Mouse (Mus musculus): ENCODE measurements at regions not wholly inside any gene's neighbourhood (a gene's known extent, or its start where the extent isn't known, plus 50 kb on each side); places are given as distances from the start of the nearest gene placed in this dataset.

GRCm38 (mm10) chr16:30835678-30836077 is 236.2 kb downstream of the Fam43a start:
- no peaks in the 10 kb centered on the region for H3K4me1 ChIP-seq (replicated peaks; ENCODE audit: control insufficient read depth, insufficient read depth, low read length)
- no peak for TF ChIP-seq POLR2A (IDR thresholded peaks at IDR 0.05; ENCODE audit: control insufficient read depth, extremely low read depth, insufficient read depth, low read length, poor library complexity)
- TF ChIP-seq CTCF (IDR thresholded peaks at IDR 0.05; ENCODE audit: borderline replicate concordance, control insufficient read depth, extremely low read depth, insufficient read depth, low read length, poor library complexity), result no peak
- H3K27ac ChIP-seq (ENCODE audit: control insufficient read depth, insufficient read depth, low read length), result no peak overlapping the region
- H3K4me3 ChIP-seq (ENCODE audit: control insufficient read depth, insufficient read depth, low read length), result no peak overlapping the region
- no peak for DNase-seq
- H3K27me3 ChIP-seq (ENCODE audit: control insufficient read depth, insufficient read depth, low read length), result no peaks in the 10 kb centered on the region
- H3K36me3 ChIP-seq (ENCODE audit: control insufficient read depth, insufficient read depth, low read length), result no peaks in the 10 kb centered on the region
- WGBS, result 51% methylated on average over 2 of the region's 2 CpGs

GRCm38 (mm10) chr16:30842831-30843230 is 238.4 kb downstream of the Xxylt1 start:
- H3K36me3 ChIP-seq (ENCODE audit: control insufficient read depth, insufficient read depth, low read length), result no peaks in the 10 kb centered on the region
- TF ChIP-seq CTCF (IDR thresholded peaks at IDR 0.05; ENCODE audit: borderline replicate concordance, control insufficient read depth, extremely low read depth, insufficient read depth, low read length, poor library complexity) (no peak), POLR2A (IDR thresholded peaks at IDR 0.05; ENCODE audit: control insufficient read depth, extremely low read depth, insufficient read depth, low read length, poor library complexity) (no peak)
- no peaks in the 10 kb centered on the region for H3K27me3 ChIP-seq (ENCODE audit: control insufficient read depth, insufficient read depth, low read length)
- no peak overlapping the region for H3K27ac ChIP-seq (ENCODE audit: control insufficient read depth, insufficient read depth, low read length)
- 92% methylated on average over 2 of the region's 2 CpGs for WGBS
- DNase-seq, result no peak
- H3K4me1 ChIP-seq (replicated peaks; ENCODE audit: control insufficient read depth, insufficient read depth, low read length), result no peaks in the 10 kb centered on the region
- no peak overlapping the region for H3K4me3 ChIP-seq (ENCODE audit: control insufficient read depth, insufficient read depth, low read length)

- H3K27me3 ChIP-seq (ENCODE audit: control insufficient read depth, insufficient read depth, low read length), result no peaks in the 10 kb centered on the region
- H3K4me3 ChIP-seq (ENCODE audit: control insufficient read depth, insufficient read depth, low read length), result no peak overlapping the region
- no peaks in the 10 kb centered on the region for H3K36me3 ChIP-seq (ENCODE audit: control insufficient read depth, insufficient read depth, low read length)
- DNase-seq, result no peak
- 60% methylated on average over 1 of the region's 1 CpGs for WGBS
- no peaks in the 10 kb centered on the region for H3K4me1 ChIP-seq (replicated peaks; ENCODE audit: control insufficient read depth, insufficient read depth, low read length)
- TF ChIP-seq POLR2A (IDR thresholded peaks at IDR 0.05; ENCODE audit: control insufficient read depth, extremely low read depth, insufficient read depth, low read length, poor library complexity) (no peak), CTCF (IDR thresholded peaks at IDR 0.05; ENCODE audit: borderline replicate concordance, control insufficient read depth, extremely low read depth, insufficient read depth, low read length, poor library complexity) (no peak)
- no peak overlapping the region for H3K27ac ChIP-seq (ENCODE audit: control insufficient read depth, insufficient read depth, low read length)
These were observed 228.6 kb downstream of the Xxylt1 start for GRCm38 (mm10) chr16:30852595-30852994.

- no peaks in the 10 kb centered on the region for H3K36me3 ChIP-seq (ENCODE audit: control insufficient read depth, insufficient read depth, low read length)
- 95% methylated on average over 4 of the region's 4 CpGs for WGBS
- H3K27me3 ChIP-seq (ENCODE audit: control insufficient read depth, insufficient read depth, low read length), result no peaks in the 10 kb centered on the region
- no peak overlapping the region for H3K27ac ChIP-seq (ENCODE audit: control insufficient read depth, insufficient read depth, low read length)
- DNase-seq, result no peak
- no peaks in the 10 kb centered on the region for H3K4me1 ChIP-seq (replicated peaks; ENCODE audit: control insufficient read depth, insufficient read depth, low read length)
- TF ChIP-seq POLR2A (IDR thresholded peaks at IDR 0.05; ENCODE audit: control insufficient read depth, extremely low read depth, insufficient read depth, low read length, poor library complexity), result no peak
- TF ChIP-seq CTCF (IDR thresholded peaks at IDR 0.05; ENCODE audit: borderline replicate concordance, control insufficient read depth, extremely low read depth, insufficient read depth, low read length, poor library complexity), result no peak
- H3K4me3 ChIP-seq (ENCODE audit: control insufficient read depth, insufficient read depth, low read length), result no peak overlapping the region
These were observed 226.5 kb downstream of the Xxylt1 start for GRCm38 (mm10) chr16:30854716-30855115.

GRCm38 (mm10) chr16:30857656-30858055 is 223.6 kb downstream of the Xxylt1 start:
- Histone ChIP-seq H3K4me3 (ENCODE audit: control insufficient read depth, insufficient read depth, low read length) (no peak overlapping the region), H3K36me3 (ENCODE audit: control insufficient read depth, insufficient read depth, low read length) (no peaks in the 10 kb centered on the region), H3K4me1 (replicated peaks; ENCODE audit: control insufficient read depth, insufficient read depth, low read length) (no peaks in the 10 kb centered on the region), H3K27me3 (ENCODE audit: control insufficient read depth, insufficient read depth, low read length) (no peaks in the 10 kb centered on the region), H3K27ac (ENCODE audit: control insufficient read depth, insufficient read depth, low read length) (no peak overlapping the region)
- WGBS, result 61% methylated on average over 2 of the region's 2 CpGs
- no peak for TF ChIP-seq CTCF (IDR thresholded peaks at IDR 0.05; ENCODE audit: borderline replicate concordance, control insufficient read depth, extremely low read depth, insufficient read depth, low read length, poor library complexity)
- TF ChIP-seq POLR2A (IDR thresholded peaks at IDR 0.05; ENCODE audit: control insufficient read depth, extremely low read depth, insufficient read depth, low read length, poor library complexity), result no peak
- DNase-seq, result no peak

- Histone ChIP-seq H3K4me3 (ENCODE audit: control insufficient read depth, insufficient read depth, low read length) (no peak overlapping the region), H3K36me3 (ENCODE audit: control insufficient read depth, insufficient read depth, low read length) (no peaks in the 10 kb centered on the region), H3K27me3 (ENCODE audit: control insufficient read depth, insufficient read depth, low read length) (no peaks in the 10 kb centered on the region), H3K27ac (ENCODE audit: control insufficient read depth, insufficient read depth, low read length) (no peak overlapping the region), H3K4me1 (replicated peaks; ENCODE audit: control insufficient read depth, insufficient read depth, low read length) (peaks cover 5% of the 10 kb centered on the region)
- 90% methylated on average over 7 of the region's 7 CpGs for WGBS
- TF ChIP-seq POLR2A (IDR thresholded peaks at IDR 0.05; ENCODE audit: control insufficient read depth, extremely low read depth, insufficient read depth, low read length, poor library complexity), result no peak
- no peak for TF ChIP-seq CTCF (IDR thresholded peaks at IDR 0.05; ENCODE audit: borderline replicate concordance, control insufficient read depth, extremely low read depth, insufficient read depth, low read length, poor library complexity)
- DNase-seq, result no peak
These were observed 211.9 kb downstream of the Xxylt1 start for GRCm38 (mm10) chr16:30869136-30869909.

All from thymus, adult 2 months (tissue).